Mouse (Mus musculus) adrenal gland, postnatal 0 days (tissue): ENCODE measurements around the gene C2cd3. TPM values are rescaled to one million over a fixed set of nuclear protein-coding genes. Genes with fewer than 3 reads are reported as not detected.

Experiments used
- polyA plus RNA-seq: library from polyadenylated mRNA; unstranded; fragments of >200 nt; fragmentation: Nextera tagmentation; extraction: Ambion mirVana; gene quantifications from 2 replicates; pipeline ENCODE4 v1.2.1, GENCODE M21; 2015

The C2cd3 gene
- 7.0 and 7.6 TPM in 2 replicates for polyA plus RNA-seq

GRCm38 (mm10) chr7:100371495-100372451 is at the start of gene C2cd3, which contains the start of gene Ppme1:
Gene C2cd3, plus strand, starts transcription at chr7:100372233.
Gene Ppme1, minus strand, starts transcription at chr7:100372307.

DNA sequence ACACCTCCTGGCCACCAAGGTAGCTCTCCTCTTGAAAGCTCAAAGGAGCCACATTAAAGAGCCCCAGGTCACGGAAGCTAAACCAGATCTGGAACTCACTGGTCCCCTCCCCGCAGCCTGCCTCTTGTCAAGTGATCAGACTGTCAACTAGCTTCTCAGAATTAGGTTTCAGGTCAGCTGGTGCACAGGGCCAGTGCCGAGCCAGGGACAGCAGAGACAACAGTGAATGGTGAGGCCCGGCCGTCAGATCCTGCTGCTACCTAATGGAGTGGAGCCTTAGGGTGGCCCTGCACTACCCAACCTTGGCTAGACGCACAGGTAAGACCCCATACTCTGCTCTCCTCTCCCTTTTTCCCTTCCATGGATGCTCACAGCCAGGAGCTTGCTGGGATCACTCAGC is 100.7 kb downstream of the C2cd3 start, which contains the start of gene Ucp3:
Gene Ucp3, plus strand, starts transcription at position 214 of the 400 bp plus-strand sequence.

GRCm38 (mm10) chr7:100493117-100493483 is 121.1 kb downstream of the C2cd3 start, which contains the start of gene Ucp2:
Gene Ucp2, plus strand, starts transcription at chr7:100493337.

GRCm38 (mm10) chr7:100514573-100514972 is 142.5 kb downstream of the C2cd3 start, which contains the start of gene Dnajb13:
Gene Dnajb13, minus strand, starts transcription at chr7:100514960.

Other genes starting within 250 kb of the C2cd3 start
- 14.0 and 17.5 TPM in 2 replicates for gene Lipt2, start 213.0 kb upstream of the C2cd3 start, polyA plus RNA-seq
- gene Kcne3, start 195.7 kb upstream of the C2cd3 start, polyA plus RNA-seq, result 6.1 and 8.0 TPM in 2 replicates
- 2.0 and 5.6 TPM in 2 replicates for gene Pgm2l1, start 144.8 kb upstream of the C2cd3 start, polyA plus RNA-seq
- gene P4ha3, start 86.7 kb upstream of the C2cd3 start, polyA plus RNA-seq, result 2.3 and 3.8 TPM in 2 replicates
- 31.2 and 35.7 TPM in 2 replicates for gene Ppme1, start 74 bp downstream of the C2cd3 start, polyA plus RNA-seq
- gene Ucp3, start 100.8 kb downstream of the C2cd3 start, polyA plus RNA-seq, result 0.76 and 1.1 TPM in 2 replicates
- gene Ucp2, start 121.1 kb downstream of the C2cd3 start, polyA plus RNA-seq, result 205 and 275 TPM in 2 replicates
- gene Dnajb13, start 142.7 kb downstream of the C2cd3 start, polyA plus RNA-seq, result 0.30 and 0.48 TPM in 2 replicates
- 10.5 and 14.4 TPM in 2 replicates for gene Coa4, start 164.8 kb downstream of the C2cd3 start, polyA plus RNA-seq
- 74.6 and 94.8 TPM in 2 replicates for gene Rab6a, start 235.2 kb downstream of the C2cd3 start, polyA plus RNA-seq
- gene Mrpl48, start 236.1 kb downstream of the C2cd3 start, polyA plus RNA-seq, result 102 and 107 TPM in 2 replicates